Mouse (Mus musculus) small intestine, adult 2 months (tissue): ENCODE measurements around the gene 9930021J03Rik.

Source experiments
- CTCF ChIP-seq: fragments of 200-500 bp; IDR thresholded peaks from 2 replicates; pipeline ENCODE4 v1.5.1; 2012; ENCODE audit warnings: low read depth, mild to moderate bottlenecking, control low read depth, inconsistent platforms, low read length, moderate library complexity, mixed read lengths; ENCODE audit not compliant: insufficient replicate concordance, insufficient read length; ENCODE audit errors: extremely low read depth
- POLR2A ChIP-seq: fragments of 200-500 bp; IDR thresholded peaks from 2 replicates; pipeline ENCODE4 v1.6.1; 2012; ENCODE audit warnings: low read depth, mild to moderate bottlenecking, control low read depth, inconsistent platforms, low read length, moderate library complexity

DNA sequence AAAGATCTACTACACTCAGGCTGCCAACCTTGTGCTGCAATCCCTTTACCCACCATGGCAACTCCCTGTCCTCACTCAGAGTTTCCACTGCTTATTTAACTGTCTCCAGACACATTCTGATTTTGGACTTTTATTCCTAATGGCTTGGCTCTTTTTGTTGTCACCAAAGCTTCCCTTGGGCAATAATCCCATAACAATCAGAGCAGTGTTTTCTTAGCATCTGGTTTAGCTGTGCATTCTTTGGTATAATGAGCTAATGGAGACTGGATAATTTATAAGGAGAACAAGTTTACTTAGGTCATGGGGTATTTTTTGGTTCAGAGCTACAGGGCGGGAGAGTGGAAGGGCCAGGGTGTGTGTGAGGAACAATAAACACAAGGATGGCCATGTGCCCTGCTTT, 32.4 kb upstream of the 9930021J03Rik start:
- TF ChIP-seq POLR2A, result no peak
- TF ChIP-seq CTCF, result no peak
